Mouse (Mus musculus): ENCODE results near the gene Rraga. TPM values are rescaled to one million over a fixed set of nuclear protein-coding genes. Genes with fewer than 3 reads are reported as not detected.

The Rraga gene
- total RNA-seq (2021): 10 to 100 TPM; 56.3 to 61.1 TPM

DNA sequence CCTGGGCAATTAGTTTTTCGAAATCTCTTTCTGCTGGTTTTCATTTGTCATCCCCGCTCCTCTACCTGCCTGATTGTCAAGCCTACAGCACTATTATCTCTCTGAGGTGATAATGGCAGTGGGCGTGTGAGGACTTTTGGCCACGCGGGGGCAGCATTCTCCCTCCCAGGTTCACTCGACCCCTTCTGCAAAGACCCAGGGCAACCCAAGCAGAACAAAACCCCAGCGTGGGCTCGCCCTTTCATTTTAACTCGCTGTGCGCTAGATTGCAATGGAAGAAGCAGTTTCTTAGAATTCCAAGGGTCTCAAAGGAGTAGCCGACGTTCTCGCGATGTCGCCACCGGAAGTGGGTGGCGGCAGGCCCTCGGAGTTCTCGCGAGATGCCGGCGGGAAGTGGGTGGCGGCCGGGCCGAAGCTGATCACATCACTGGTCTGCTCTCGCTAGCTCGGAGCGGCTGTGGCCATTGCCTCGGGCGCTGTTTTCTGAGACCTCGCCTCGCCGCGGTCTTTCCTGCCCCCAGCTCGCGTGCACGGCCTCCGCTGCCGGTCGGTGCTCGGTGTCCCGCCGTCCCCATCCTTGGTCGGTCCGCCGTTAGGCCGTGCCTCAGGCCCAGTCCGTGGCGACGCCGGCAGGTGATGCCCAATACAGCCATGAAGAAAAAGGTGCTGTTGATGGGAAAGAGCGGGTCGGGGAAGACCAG is at the start of gene Rraga:
Rraga (plus strand) TSS at position 386 of the 701 bp plus-strand sequence.
- intact Hi-C loops (cut with DNase I): loop anchor here (1.0 to 5.0 kb wide), 2 partner anchors 122 to 282 kb away; partner anchors contain the start of gene Rps6
- DNase-seq (ENCODE audit: low spot score): peak; percentile 91

DNA sequence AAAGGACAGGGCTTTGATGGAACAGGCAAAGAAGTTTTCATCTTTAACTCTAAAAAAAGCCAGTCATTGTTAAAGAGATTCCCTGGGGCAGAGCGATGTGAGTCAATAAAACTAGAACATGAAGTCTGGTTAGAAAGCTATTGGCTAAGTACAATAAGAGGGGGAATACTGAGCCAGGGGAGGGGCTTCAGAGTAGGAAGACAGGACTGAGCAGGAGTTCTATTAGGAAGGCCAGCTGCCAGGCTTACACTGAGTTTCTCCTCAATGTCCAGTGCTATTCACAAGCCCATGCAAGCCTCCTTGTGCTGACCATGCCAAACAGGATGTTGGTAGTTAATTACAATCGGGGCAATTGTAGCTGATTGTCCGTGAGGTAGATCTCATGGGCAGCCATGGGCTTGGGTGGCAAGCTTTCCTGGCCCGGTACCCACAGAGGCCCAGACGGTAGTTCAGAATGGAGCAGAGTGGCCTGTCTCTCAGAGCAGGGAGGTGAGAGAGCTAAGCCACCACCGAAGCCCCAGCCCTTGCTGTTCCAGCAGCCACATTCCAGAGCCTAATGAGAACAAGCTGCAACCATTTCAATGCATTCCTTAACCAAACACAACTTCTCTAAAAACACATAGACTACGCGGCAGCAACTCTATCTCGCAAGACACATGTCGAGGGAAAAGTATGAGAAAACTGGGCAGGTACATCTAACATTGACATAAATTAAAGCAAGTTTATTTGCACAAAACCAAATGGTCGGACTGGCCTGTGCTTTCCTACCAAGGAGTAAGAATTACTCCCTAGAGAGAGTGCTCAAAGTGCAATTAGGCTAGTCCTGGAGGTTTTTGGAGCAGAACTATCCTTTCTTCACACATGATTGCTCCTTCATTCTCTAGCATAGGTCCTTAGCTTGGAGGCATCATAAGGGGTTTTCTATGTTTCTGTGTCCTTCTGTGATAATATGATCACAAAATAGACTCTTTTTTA is 48.0 kb upstream of the Rraga start:
- intact Hi-C loops (cut with DNase I): no loop called here
- no peak for DNase-seq (ENCODE audit: low spot score)

DNA sequence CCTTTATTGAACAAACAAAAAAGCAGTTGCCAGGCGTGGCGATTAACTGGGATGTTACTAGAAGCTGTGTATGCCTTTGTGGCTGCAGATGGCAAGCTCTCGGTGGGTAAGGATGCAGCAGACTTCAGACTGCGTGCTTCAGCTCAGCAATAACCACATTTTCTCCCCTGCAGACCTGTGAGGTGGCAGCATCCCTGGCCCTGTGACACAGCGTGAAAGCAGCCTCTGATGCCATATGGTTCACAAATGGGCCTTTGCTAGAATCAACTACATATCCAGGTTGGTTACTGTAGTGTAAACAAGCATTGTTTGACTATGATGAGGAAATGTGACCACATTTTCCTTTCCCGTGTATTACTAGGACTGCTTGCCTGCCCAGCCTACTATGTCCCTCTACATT is 46.3 kb upstream of the Rraga start:
- no peak for DNase-seq (ENCODE audit: low spot score)
- intact Hi-C loops (cut with DNase I): no loop called here

DNA sequence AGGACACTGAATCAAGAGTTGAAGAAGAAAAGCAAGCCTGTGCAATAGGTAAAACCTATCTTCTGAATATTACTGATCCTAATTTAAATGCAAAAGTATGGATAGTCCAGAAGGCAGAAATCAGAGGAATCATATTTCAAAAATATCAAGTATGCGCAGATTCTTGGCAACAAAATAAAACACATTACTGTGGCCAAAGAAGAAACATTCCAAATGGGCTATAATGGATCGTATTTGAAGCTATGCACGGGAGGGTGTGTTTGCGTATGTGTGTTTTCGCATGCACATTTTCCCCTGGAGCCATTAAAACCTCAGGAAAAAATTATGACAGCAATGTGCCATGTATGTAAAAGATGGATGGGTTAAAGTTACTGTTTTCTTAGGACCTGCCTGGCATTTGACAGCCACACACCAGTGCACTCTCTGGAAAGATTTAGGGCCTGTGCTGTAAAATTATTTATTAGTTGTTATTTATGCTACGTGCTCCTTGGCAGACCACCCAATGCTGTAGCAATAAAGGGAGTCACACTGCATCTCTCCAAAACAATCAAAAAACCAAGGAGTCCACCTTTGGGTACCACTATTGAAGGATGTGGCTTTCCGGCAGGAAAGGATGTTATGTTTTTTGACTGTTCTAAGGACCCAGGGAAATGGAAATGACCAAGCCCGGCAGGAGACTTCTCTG is 41.9 kb upstream of the Rraga start:
- intact Hi-C loops (cut with DNase I): no loop called here
- DNase-seq (ENCODE audit: low spot score): no peak

DNA sequence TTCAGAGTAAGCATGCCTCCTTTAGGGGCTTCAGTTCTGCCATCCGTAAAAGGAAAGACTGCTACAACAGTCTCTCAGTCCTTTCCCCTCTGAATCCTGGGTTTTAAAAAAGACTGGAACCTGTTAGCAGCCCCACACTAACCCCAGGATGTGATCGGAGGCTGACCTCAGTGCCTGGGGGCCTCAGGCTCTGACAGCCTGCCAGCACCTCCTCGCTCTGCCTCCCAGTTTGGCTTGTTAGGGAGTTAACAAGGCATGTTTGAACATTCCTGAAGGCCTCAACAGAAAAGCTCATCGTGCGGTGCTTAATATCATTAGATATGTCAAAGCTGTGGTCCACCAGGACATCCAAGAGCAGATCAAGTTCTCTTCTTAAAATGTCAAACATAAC is 41.4 kb upstream of the Rraga start:
- intact Hi-C loops (cut with DNase I): no loop called here

DNA sequence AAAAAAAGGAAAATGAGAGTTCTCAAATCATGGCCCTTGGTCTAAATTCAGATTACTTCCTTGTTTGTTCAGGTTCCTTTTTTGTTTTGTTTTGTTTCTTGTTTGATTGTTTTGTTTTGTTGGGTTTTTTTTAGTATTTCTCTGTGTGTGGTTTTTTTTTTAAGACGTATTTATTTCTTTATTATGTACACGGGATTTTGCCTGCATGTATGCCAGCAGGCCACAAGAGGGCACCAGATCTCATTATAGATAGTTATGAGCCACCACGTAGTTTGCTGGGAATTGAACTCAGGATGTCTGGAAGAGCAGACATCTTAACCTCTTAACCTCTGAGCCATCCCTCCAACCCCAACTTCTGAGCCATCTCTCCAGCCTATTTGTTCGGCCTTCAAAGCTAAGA is 37.5 kb upstream of the Rraga start:
- intact Hi-C loops (cut with DNase I): loop anchor here (5.0 kb wide), 1 partner anchor 36 kb away; no protein-coding TSS in a partner anchor
- no peak for DNase-seq (ENCODE audit: low spot score)

More for the DNA sequence above, 41.4 kb upstream of the Rraga start:
- no peak for DNase-seq (ENCODE audit: low spot score)

DNA sequence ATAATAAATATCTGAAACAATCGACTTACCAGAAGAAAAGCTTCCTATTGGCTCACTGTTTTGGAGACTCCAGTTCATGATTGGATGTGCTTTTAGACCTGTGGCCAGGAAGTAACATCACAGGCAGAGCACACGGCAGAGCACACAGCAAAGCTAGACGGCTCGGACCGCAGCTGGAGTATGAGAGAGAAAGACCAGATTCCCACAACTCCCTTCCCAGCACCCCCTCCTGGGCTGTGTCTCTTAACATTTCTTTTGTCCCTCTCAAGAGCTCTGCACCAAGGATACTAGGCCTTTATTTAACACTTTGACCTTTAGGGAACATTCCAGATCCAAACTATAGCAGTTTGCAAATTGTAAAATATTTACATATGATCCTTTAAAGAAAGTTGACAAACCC is 36.5 kb upstream of the Rraga start:
- intact Hi-C loops (cut with DNase I): loop anchor here (5.0 kb wide), 1 partner anchor 37 kb away; no protein-coding TSS in a partner anchor
- DNase-seq (ENCODE audit: low spot score): no peak

DNA sequence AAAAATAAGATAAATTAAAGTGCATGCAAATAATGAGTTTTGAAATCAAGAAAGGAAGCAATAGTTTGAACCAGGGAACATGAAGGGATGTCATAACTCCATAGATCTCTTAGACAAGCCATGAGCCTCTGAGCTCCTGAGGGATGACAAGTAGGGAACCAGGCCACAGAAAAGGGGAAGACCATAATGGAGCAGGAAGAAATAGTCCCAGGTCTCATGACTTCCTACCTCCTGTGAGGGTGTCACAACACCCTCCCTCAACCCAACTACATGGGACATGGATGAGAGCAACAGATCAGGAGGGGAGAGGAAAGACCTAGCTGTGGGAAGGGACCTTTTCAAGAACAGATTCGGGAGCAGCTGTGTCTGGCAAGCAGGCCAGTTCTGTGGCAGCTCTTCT is 33.9 kb upstream of the Rraga start:
- DNase-seq (ENCODE audit: low spot score): no peak
- intact Hi-C loops (cut with DNase I): loop anchor here (5.0 to 10.0 kb wide), 2 partner anchors 54 to 497 kb away; no protein-coding TSS in a partner anchor

DNA sequence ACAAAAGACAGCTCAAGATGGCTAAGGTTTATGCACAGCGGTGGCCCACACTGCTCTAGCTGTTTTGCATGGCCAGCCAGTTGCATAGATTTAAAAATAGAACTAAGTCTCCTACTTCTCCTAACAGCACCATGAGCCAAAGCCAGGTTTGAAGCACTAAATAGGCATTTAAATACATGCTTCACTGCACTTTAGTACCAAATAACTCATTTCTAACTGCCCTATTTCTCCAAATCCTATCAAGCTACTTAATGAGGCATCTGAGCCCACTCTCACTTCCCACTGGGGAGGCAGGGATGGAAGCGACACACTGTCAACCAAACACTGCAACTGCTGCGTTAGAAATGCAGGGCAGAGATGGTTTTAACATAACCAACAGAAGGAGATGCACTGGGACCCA is 31.5 kb upstream of the Rraga start:
- DNase-seq (ENCODE audit: low spot score): no peak
- intact Hi-C loops (cut with DNase I): loop anchor here (5.0 to 10.0 kb wide), 2 partner anchors 57 to 499 kb away; no protein-coding TSS in a partner anchor

DNA sequence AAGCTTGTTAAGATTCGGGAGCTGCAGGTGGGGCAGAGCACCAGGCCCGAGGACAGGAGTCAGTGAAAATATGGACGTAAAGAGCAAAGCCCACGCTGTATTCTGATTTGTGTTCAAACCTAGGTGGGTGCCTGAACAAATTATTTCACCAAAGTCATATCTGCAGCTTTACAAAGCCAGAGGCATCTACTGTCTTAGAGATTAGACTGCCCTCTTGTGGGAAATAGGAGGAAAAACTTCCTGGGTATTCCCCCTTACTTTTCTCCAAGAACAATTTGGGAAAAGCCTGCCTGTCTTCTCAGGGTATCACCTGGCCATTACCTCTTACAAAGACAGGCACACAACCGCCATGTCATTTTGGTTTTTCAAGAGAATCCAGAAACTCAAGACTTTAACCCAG is 29.9 kb upstream of the Rraga start:
- DNase-seq (ENCODE audit: low spot score): no peak
- intact Hi-C loops (cut with DNase I): loop anchor here (10.0 kb wide), 1 partner anchor 501 kb away; no protein-coding TSS in a partner anchor

DNA sequence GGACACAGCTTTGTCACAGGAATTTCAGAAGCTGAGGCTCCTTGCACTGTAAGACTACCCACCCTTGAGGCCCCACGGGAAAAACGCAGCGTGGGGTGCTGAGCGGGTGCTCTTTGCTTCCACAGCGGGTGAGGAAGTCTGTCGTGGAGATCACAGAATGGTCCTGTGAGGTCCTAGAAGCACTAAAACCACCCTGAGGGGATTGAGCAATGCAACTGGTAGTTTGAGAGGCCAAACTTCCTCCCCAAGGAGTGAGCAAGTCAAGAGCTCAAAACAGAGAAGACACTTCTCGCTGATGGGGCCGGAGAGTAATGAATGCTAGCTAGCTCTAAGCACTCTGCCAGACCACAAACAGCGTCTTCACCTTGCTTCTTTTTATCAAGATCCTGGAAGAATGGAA is 27.1 kb upstream of the Rraga start:
- DNase-seq (ENCODE audit: low spot score): no peak
- intact Hi-C loops (cut with DNase I): loop anchor here (10.0 kb wide), 1 partner anchor 504 kb away; no protein-coding TSS in a partner anchor

DNA sequence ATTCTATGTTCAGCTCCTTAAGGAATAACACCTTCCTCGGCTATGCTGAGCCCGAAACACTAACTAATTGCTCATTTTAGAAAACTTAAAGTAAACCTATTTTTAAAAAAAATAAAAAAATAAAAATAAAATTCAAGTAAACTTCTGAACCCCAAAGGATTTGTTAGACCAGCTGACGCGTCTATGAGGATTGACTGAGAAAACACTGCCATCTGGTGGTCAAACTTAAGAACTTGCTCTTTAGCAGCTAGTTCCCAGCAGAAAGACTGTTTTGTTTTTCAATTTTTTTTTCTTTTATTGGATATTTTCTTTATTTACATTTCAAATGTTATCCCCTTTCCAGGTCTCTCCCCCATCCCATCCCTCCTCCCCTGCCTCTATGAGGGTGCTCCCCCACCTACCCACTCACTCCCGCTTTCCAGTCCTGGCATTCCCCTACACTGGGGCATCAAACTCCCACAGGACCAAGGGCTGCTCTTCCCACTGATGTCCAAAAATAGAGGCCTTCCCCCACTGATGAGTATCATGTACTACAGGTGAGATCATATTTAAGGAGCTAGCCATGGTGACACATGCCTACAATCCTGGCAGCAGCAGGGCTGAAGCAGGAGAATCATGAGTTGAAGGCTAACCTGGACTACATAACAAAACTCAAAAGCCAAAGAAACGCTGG is 20.3 kb upstream of the Rraga start:
- no peak for DNase-seq (ENCODE audit: low spot score)
- intact Hi-C loops (cut with DNase I): loop anchor here (2.0 to 10.0 kb wide), 2 partner anchors 530 to 724 kb away; no protein-coding TSS in a partner anchor

DNA sequence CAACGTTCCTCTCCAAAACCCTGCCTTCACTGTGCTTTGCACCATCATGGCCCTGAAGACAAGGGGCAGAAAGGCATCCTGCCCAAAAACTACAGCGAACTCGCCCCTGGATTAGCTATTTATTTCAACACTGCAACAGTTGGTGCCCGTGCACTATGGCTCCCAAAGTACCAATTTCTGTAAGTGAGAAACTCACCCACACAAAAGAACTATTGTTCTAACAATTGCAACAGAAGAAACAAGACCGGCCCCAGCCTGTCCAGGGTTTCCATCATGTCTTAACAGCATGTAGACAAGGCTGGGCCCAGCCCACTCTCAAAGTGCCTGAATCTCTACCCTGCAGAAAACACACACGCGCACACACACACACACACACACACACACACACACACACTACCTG is 18.1 kb upstream of the Rraga start:
- no peak for DNase-seq (ENCODE audit: low spot score)
- intact Hi-C loops (cut with DNase I): loop anchor here (10.0 kb wide), 1 partner anchor 533 kb away; no protein-coding TSS in a partner anchor

DNA sequence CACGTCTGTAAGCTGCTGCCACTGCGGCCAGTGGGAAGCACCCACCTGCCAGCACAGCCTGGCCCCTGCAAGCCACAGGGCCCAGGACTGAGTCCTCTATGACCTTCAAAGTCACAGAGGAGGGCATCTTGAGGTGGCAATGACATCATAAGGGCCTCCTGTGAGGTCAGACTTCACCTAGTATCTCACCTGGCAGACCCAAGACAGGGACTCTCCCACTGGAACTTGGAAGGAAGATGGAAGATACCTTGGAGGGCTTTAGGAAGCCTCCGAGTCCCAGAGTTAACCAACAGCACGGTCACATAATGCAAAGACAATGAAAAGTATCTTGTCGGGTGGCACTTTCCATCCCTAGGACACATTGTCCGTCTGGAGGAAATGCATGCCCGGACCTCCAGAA is 17.2 kb upstream of the Rraga start, which contains the start of gene Saxo1:
Saxo1 (minus strand) TSS at position 101 of the 400 bp plus-strand sequence.
- intact Hi-C loops (cut with DNase I): loop anchor here (10.0 kb wide), 1 partner anchor 533 kb away; no protein-coding TSS in a partner anchor
- no peak for DNase-seq (ENCODE audit: low spot score)

DNA sequence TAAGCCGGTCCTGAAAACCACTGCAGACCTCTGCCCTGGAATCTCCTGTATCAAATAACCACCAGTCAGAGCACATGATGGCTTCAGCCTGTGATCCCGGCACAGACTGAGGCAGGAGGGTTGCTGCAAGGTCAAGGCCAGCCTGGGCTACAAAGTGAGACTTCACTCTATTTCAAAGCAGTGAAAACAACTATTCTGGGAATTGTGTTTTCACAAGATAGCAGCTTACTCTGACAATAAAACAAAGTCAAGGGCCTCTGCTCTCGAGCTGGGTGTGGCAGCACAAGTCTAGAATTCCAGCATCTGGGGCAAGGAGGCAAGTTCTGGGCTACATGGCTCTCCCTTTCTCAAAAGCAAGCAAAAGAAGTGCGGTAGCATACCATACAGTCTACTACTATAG is 16.5 kb upstream of the Rraga start:
- DNase-seq (ENCODE audit: low spot score): no peak
- intact Hi-C loops (cut with DNase I): loop anchor here (10.0 kb wide), 1 partner anchor 534 kb away; no protein-coding TSS in a partner anchor

DNA sequence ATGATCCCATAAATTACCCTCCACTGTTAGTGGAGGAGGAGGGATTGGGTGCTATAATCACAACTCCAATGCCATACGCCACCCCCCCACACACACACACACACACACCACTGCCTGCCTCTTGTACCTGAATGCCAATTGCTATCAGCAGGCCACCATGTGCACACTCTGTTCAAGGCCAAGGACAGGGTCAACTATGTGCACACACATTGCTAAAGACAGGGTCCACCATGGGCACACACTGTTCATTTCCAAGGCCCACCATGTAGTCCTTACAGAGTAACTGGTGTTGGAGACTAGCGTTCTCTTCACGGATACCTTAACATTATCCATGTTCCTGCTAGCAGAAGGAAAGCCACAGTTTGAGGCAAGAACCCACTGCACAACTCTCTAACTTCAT is 14.4 kb upstream of the Rraga start:
- intact Hi-C loops (cut with DNase I): no loop called here
- no peak for DNase-seq (ENCODE audit: low spot score)

DNA sequence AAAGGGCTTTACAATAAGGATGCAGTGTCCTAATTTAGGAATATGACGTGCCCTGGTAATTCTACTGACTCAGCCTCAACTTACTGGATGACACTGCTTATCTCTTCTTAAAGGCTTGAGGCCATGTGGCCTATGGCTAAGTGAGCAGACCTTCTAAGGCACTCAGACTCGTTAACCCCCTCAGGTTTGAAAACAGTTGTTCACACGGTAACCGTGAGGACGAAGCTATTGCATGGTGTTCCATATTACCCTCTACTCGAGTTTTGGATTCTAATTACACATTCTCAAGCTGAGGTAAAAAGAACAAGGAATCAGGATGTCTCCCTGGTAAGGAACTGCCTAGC is 557 bp upstream of the Rraga start:
- no peak for DNase-seq (ENCODE audit: low spot score)
- intact Hi-C loops (cut with DNase I): loop anchor here (1.0 to 5.0 kb wide), 2 partner anchors 122 to 282 kb away; partner anchors contain the start of gene Rps6

DNA sequence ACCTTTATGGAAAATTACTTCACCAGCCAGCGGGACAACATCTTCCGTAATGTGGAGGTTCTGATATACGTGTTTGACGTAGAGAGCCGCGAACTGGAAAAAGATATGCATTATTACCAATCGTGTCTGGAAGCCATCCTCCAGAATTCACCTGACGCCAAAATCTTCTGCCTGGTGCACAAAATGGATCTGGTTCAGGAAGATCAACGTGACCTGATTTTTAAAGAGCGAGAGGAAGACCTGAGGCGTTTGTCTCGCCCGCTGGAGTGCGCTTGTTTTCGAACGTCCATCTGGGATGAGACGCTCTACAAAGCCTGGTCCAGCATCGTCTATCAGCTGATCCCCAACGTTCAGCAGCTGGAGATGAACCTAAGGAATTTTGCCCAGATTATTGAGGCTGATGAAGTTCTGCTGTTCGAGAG is 663 bp downstream of the Rraga start:
- DNase-seq (ENCODE audit: low spot score): no peak
- intact Hi-C loops (cut with DNase I): loop anchor here (5.0 kb wide), 1 partner anchor 281 kb away; the partner anchor contains the start of gene Rps6

DNA sequence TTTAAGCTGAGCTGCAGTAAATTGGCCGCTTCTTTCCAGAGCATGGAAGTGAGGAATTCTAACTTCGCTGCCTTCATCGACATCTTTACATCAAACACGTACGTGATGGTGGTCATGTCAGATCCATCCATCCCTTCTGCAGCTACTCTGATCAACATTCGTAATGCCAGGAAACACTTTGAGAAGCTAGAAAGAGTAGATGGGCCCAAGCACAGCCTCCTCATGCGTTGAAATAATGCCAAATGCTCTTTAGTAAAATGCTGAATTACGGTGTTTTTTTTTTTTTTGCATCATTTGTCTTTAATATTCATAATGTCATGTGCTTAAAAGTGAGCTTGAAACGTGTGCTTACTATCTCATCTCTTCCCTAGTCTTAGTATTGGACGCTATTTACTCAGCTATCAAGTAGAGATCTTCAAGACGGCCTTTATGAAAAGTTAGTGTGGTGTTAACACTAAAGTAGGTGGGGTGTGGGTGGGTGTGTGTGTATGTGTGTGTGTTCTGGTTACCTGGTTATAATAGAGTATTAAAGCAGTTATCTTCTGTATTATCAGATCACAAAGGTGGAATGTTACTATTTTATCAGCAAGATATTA is 1.3 kb downstream of the Rraga start:
- intact Hi-C loops (cut with DNase I): loop anchor here (5.0 kb wide), 1 partner anchor 281 kb away; the partner anchor contains the start of gene Rps6
- DNase-seq (ENCODE audit: low spot score): no peak

All from heart, postnatal 25 days (tissue).